Mouse (Mus musculus): ENCODE data around the gene Socs7. TPM values are rescaled to one million over a fixed set of nuclear protein-coding genes. Genes with fewer than 3 reads are reported as not detected.
"Not testable (repeated sequence)": the region's sequence is repeated elsewhere in the genome, so short reads cannot be mapped to it uniquely, and the experiment has no call there.

Gene Socs7
- polyA plus RNA-seq, 1 experiment from 2014 or later, result 2.6 TPM

GRCm38 (mm10) chr11:97357663-97358062 is 4.7 kb upstream of the Socs7 start:
- 12% methylated on average over 4 of the region's 6 CpGs for WGBS
- H3K27ac ChIP-seq; H3K36me3 ChIP-seq (ENCODE audit: insufficient read depth, low read length); H3K4me2 ChIP-seq (ENCODE audit: low read length); H3K27me3 ChIP-seq (ENCODE audit: insufficient read depth, low read length); H3K9ac ChIP-seq (ENCODE audit: low read depth, low read length); H3K4me3 ChIP-seq (replicated peaks; ENCODE audit: low read depth, low read length); ATAC-seq (replicated peaks; ENCODE audit: low FRiP score, low read depth); H3K9me3 ChIP-seq (replicated peaks; ENCODE audit: low read length); H3K4me1 ChIP-seq (replicated peaks; ENCODE audit: insufficient read depth, low read length): not testable (repeated sequence)
- peak; percentile 80 for TF ChIP-seq CTCF (IDR thresholded peaks at IDR 0.05; ENCODE audit: low read depth)
- DNase-seq (ENCODE audit: low spot score), result peak; percentile 77

GRCm38 (mm10) chr11:97362649-97362942 is 245 bp downstream of the Socs7 start:
- H3K4me3 ChIP-seq (replicated peaks; ENCODE audit: low read depth, low read length), result peak overlapping the region; percentile 94
- 0% methylated on average over 30 of the region's 39 CpGs for WGBS
- peak overlapping the region; percentile 93 for H3K4me2 ChIP-seq (ENCODE audit: low read length)
- H3K9me3 ChIP-seq (replicated peaks; ENCODE audit: low read length), result no peaks in the 10 kb centered on the region
- ATAC-seq (replicated peaks; ENCODE audit: low FRiP score, low read depth) (peak; percentile 44; the same call in 1 of the 2 replicates), DNase-seq (ENCODE audit: low spot score) (peak; percentile 37)
- no peaks in the 10 kb centered on the region for H3K27me3 ChIP-seq (ENCODE audit: insufficient read depth, low read length)
- peaks cover 19% of the 10 kb centered on the region; the same call in 1 of the 2 replicates for H3K4me1 ChIP-seq (replicated peaks; ENCODE audit: insufficient read depth, low read length)
- no peak for TF ChIP-seq CTCF (IDR thresholded peaks at IDR 0.05; ENCODE audit: low read depth)
- H3K27ac ChIP-seq, result peak overlapping the region; percentile 88
- H3K9ac ChIP-seq (ENCODE audit: low read depth, low read length), result peak overlapping the region; percentile 96
- H3K36me3 ChIP-seq (ENCODE audit: insufficient read depth, low read length), result no peaks in the 10 kb centered on the region

- peaks cover 19% of the 10 kb centered on the region; the same call in 1 of the 2 replicates for H3K4me1 ChIP-seq (replicated peaks; ENCODE audit: insufficient read depth, low read length)
- no peak for ATAC-seq (replicated peaks; ENCODE audit: low FRiP score, low read depth)
Observed at GRCm38 (mm10) chr11:97362943-97363643, 742 bp downstream of the Socs7 start.

GRCm38 (mm10) chr11:97363644-97363995 is 1.3 kb downstream of the Socs7 start:
- Histone ChIP-seq H3K9me3 (replicated peaks; ENCODE audit: low read length) (no peaks in the 10 kb centered on the region), H3K9ac (ENCODE audit: low read depth, low read length) (peak overlapping the region; percentile 96), H3K36me3 (ENCODE audit: insufficient read depth, low read length) (no peaks in the 10 kb centered on the region), H3K27ac (peak overlapping the region; percentile 88; the same call in 1 of the 2 replicates), H3K4me3 (replicated peaks; ENCODE audit: low read depth, low read length) (peak overlapping the region; percentile 94), H3K4me1 (replicated peaks; ENCODE audit: insufficient read depth, low read length) (peaks cover 19% of the 10 kb centered on the region; the same call in 1 of the 2 replicates), H3K4me2 (ENCODE audit: low read length) (peak overlapping the region; percentile 93), H3K27me3 (ENCODE audit: insufficient read depth, low read length) (no peaks in the 10 kb centered on the region)
- DNase-seq (ENCODE audit: low spot score) (peak; percentile 33), ATAC-seq (replicated peaks; ENCODE audit: low FRiP score, low read depth) (no peak)
- under 1% methylated on average over 7 of the region's 7 CpGs for WGBS
- no peak for TF ChIP-seq CTCF (IDR thresholded peaks at IDR 0.05; ENCODE audit: low read depth)

More at GRCm38 (mm10) chr11:97362943-97363643, 742 bp downstream of the Socs7 start:
- no peaks in the 10 kb centered on the region for H3K9me3 ChIP-seq (replicated peaks; ENCODE audit: low read length)
- peak overlapping the region; percentile 88 for H3K27ac ChIP-seq
- no peaks in the 10 kb centered on the region for H3K36me3 ChIP-seq (ENCODE audit: insufficient read depth, low read length)
- H3K4me2 ChIP-seq (ENCODE audit: low read length), result peak overlapping the region; percentile 93
- H3K27me3 ChIP-seq (ENCODE audit: insufficient read depth, low read length), result no peaks in the 10 kb centered on the region
- TF ChIP-seq CTCF (IDR thresholded peaks at IDR 0.05; ENCODE audit: low read depth), result no peak
- H3K9ac ChIP-seq (ENCODE audit: low read depth, low read length), result peak overlapping the region; percentile 96
- peak overlapping the region; percentile 94 for H3K4me3 ChIP-seq (replicated peaks; ENCODE audit: low read depth, low read length)
- DNase-seq (ENCODE audit: low spot score), result peak; percentile 45
- under 1% methylated on average over 49 of the region's 49 CpGs for WGBS

DNA sequence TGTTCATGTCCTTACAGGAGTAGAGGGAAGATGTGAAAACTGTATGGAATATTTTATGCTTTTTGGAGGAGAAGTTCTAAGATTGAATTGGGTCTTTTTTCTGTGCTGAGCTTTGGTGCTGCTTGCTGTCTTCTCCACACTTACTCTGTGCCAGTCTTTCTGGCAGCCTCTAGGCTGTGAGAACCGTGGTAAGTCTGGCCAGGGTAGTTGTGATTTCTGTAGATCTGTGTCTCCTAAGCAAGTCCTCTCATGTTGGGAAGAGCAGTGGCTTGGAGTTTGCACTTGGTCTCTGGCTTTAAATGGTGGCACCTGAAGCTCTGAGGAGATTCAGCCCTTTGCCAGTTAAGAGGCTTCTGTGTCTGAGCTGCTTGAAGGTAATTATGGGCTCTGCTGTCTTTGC is 3.2 kb downstream of the Socs7 start:
- no peak overlapping the region for H3K9ac ChIP-seq (ENCODE audit: low read depth, low read length)
- 52% methylated on average over 1 of the region's 1 CpGs for WGBS
- H3K27ac ChIP-seq, result no peak overlapping the region
- TF ChIP-seq CTCF (IDR thresholded peaks at IDR 0.05; ENCODE audit: low read depth), result no peak
- H3K4me1 ChIP-seq (replicated peaks; ENCODE audit: insufficient read depth, low read length), result peaks cover 19% of the 10 kb centered on the region; the same call in 1 of the 2 replicates
- no peak overlapping the region; the same call in 1 of the 2 replicates for H3K4me2 ChIP-seq (ENCODE audit: low read length)
- H3K4me3 ChIP-seq (replicated peaks; ENCODE audit: low read depth, low read length), result no peak overlapping the region
- ATAC-seq (replicated peaks; ENCODE audit: low FRiP score, low read depth) (no peak), DNase-seq (ENCODE audit: low spot score) (no peak)
- H3K36me3 ChIP-seq (ENCODE audit: insufficient read depth, low read length), result no peaks in the 10 kb centered on the region
- no peaks in the 10 kb centered on the region for H3K9me3 ChIP-seq (replicated peaks; ENCODE audit: low read length)
- H3K27me3 ChIP-seq (ENCODE audit: insufficient read depth, low read length), result no peaks in the 10 kb centered on the region

- Histone ChIP-seq H3K4me2 (ENCODE audit: low read length) (no peak overlapping the region), H3K4me1 (replicated peaks; ENCODE audit: insufficient read depth, low read length) (peaks cover 19% of the 10 kb centered on the region; the same call in 1 of the 2 replicates), H3K9ac (ENCODE audit: low read depth, low read length) (no peak overlapping the region), H3K36me3 (ENCODE audit: insufficient read depth, low read length) (no peaks in the 10 kb centered on the region), H3K27ac (no peak overlapping the region), H3K4me3 (replicated peaks; ENCODE audit: low read depth, low read length) (no peak overlapping the region), H3K9me3 (replicated peaks; ENCODE audit: low read length) (no peaks in the 10 kb centered on the region), H3K27me3 (ENCODE audit: insufficient read depth, low read length) (no peaks in the 10 kb centered on the region)
- no peak for TF ChIP-seq CTCF (IDR thresholded peaks at IDR 0.05; ENCODE audit: low read depth)
- WGBS, result 82% methylated on average over 5 of the region's 5 CpGs
- DNase-seq (ENCODE audit: low spot score) (no peak), ATAC-seq (replicated peaks; ENCODE audit: low FRiP score, low read depth) (no peak)
Observed at GRCm38 (mm10) chr11:97368501-97368900, 6.2 kb downstream of the Socs7 start.
